Mouse (Mus musculus) liver, embryonic 14.5 days (tissue): ENCODE results near the gene AC131692.1.

Experiments
- CTCF ChIP-seq: IDR thresholded peaks from 2 replicates; pipeline ENCODE4 v1.5.1; 2016; ENCODE audit warnings: antibody characterized with exemption, low read depth, control low read depth
- EP300 ChIP-seq: IDR thresholded peaks from 2 replicates; pipeline ENCODE4 v1.6.1; 2016; ENCODE audit warnings: antibody characterized with exemption, low read depth

DNA sequence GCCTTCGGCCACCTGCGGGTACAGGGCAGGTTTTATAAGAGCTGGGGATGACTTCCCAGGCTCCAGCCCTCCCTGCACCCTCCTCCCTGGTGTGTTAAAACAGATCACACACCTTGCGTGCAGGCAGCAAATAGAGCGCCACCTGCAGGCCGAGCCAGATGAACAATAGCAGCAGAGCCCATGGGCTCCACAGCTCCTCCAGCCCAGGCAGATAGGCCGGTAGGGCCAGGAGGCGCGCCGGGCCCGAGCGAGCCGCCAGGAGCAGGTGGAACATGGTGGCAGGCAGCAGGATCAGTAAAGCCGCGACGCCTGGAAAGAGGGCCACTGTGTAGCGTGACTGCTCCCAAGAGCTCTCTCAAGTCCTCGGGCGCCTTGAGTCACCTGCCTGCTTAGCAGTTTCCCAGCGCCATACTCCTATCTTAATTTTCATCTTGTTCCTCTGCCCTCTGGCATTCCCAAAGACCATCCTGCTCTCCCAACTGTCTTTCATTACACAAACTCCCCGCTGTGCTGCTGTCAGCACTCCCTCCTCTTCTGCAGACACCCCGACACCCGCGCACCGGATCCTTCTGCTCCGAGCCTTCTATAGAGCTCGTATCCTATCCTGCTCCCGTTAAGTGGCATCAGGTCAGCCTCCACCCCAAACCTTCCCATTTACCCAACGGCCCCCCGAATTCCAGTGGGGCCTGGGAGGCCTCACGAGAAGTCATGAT, 27.1 kb upstream of the AC131692.1 start:
- TF ChIP-seq EP300 (no peak), CTCF (peak; percentile 97)
